Mouse (Mus musculus): ENCODE results near the gene Gm3373. TPM values are rescaled to one million over a fixed set of nuclear protein-coding genes. Genes with fewer than 3 reads are reported as not detected.
"Not testable (repeated sequence)": the region's sequence is repeated elsewhere in the genome, so short reads cannot be mapped to it uniquely, and the experiment has no call there.

Gene Gm3373
- polyA plus RNA-seq (2012) = not detected in 2 replicates

DNA sequence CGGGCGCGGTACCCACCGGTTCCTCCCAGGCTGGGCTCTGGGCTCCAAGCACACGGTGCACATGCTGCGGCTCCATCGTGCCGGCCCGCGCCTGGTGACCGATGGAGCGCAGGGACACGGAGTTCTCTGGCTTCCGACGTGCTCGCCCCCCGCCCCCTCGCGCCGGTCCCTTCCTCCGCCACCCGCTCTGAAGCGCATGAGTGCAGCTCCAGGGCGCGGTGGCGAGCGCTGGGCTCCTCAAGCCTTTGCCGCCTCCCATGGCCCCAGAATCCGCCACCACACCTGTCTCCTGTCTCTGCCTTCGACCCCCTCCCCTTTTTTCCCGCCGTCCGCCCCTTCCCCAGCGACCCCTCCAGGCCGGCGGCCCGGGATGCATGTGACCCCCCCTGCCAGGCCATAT is at the start of gene Gm3373:
TSS of gene Gm3373 (minus strand) at position 101 of the 400 bp plus-strand sequence.
- TF ChIP-seq GATA1 (IDR thresholded peaks at IDR 0.05; ENCODE audit: low read length) = not testable (repeated sequence)

DNA sequence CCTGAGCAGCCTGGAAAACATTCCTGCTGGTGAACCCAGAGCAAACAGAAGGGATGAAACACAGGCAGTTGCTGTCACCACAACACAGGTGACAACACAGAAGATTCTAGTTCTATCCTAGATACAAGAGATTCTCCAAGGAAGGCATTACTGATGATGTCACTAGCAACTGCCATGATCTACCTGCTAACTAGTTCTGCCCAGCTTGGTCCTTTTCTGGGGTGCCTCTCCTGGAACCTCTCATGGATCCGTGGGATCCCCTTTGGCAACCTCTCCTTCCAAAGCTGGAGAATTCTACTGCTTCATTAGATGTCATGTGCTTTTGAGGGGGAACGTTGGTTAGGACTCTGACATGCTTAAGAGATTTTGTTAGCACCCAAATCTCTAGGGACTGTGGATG is 54.0 kb downstream of the Gm3373 start, which contains the start of gene Gm9603:
TSS of gene Gm9603 (minus strand) at position 101 of the 400 bp plus-strand sequence.
- not testable (repeated sequence) for TF ChIP-seq GATA1 (IDR thresholded peaks at IDR 0.05; ENCODE audit: low read length)

Other genes starting within 250 kb of the Gm3373 start
- gene Gm3488, start 239.9 kb downstream of the Gm3373 start, polyA plus RNA-seq (2012) = not detected in 2 replicates
- gene Gm3532, start 203.1 kb downstream of the Gm3373 start, polyA plus RNA-seq (2012) = not detected in 2 replicates
- not detected in 2 replicates for gene Gm8265, start 108.5 kb downstream of the Gm3373 start, polyA plus RNA-seq (2012)
- gene Gm9603, start 54.1 kb downstream of the Gm3373 start, polyA plus RNA-seq (2012) = not detected in 2 replicates
- not detected in 2 replicates for gene Gm3383, start 66.4 kb upstream of the Gm3373 start, polyA plus RNA-seq (2012)
- not detected in 2 replicates for gene Gm3424, start 88.8 kb upstream of the Gm3373 start, polyA plus RNA-seq (2012)
- gene Gm8237, start 138.8 kb upstream of the Gm3373 start, polyA plus RNA-seq (2012) = not detected in 2 replicates
- gene Gm3248, start 220.2 kb upstream of the Gm3373 start, polyA plus RNA-seq (2012) = not detected in 2 replicates
- gene Gm3453, start 237.6 kb upstream of the Gm3373 start, polyA plus RNA-seq (2012) = not detected in 2 replicates